Mouse (Mus musculus): ENCODE results near the gene A830031A19Rik.

DNA sequence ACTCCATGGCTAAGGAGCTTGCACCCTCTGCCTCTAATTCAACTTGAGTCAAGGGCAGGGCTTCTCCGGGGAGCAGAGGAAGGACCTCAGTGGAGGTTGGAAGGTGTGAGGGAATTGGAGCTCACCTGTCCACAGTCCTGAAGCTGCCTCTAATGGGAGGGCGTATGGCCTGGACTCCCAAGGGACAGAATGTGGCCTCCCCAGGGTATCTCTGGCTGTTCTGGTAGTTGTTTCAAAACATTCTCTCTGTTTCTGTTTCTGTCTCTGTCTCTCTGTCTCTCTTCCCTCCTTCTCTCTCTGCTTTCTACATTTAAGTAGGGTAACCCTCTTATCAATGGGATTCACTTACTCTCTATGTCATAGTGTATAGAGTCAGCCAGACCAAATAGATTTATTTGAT lies 41.2 kb upstream of the A830031A19Rik start:
- no peak for TF ChIP-seq CTCF (IDR thresholded peaks at IDR 0.05; ENCODE audit: low read depth, low read length)
- TF ChIP-seq POLR2A (IDR thresholded peaks at IDR 0.05; ENCODE audit: insufficient read depth, low read length): no peak

Data from ES-Bruce4 (cell line).